Mouse (Mus musculus) heart, postnatal 14 days (tissue): ENCODE measurements around the gene Il6. TPM values are rescaled to one million over a fixed set of nuclear protein-coding genes. Genes with fewer than 3 reads are reported as not detected.
"Not testable (repeated sequence)": the region's sequence is repeated elsewhere in the genome, so short reads cannot be mapped to it uniquely, and the experiment has no call there.

Experiments used
- DNase-seq, 2 experiments: peaks; one replicate each; pipeline ENCODE4 v3.0.0; 2021 to 2022
- intact Hi-C: fragments of 180-260 bp; cut with DNase I; formaldehyde crosslinking; loops from one replicate; pipeline ENCODE4 v1.15.1; 2025
- long read RNA-seq, 2 experiments: library from polyadenylated mRNA; stranded (forward); transcript quantifications; one replicate each; pipeline ENCODE4 v2.0.0; 2021
- total RNA-seq, 2 experiments: library from RNA; stranded (reverse); gene quantifications; 2 replicates each; pipeline ENCODE4 v1.2.3; 2021

Gene Il6
- not detected for total RNA-seq
- long read RNA-seq, experiment 1, result 0 reads
- long read RNA-seq, experiment 2, result 0 reads

DNA sequence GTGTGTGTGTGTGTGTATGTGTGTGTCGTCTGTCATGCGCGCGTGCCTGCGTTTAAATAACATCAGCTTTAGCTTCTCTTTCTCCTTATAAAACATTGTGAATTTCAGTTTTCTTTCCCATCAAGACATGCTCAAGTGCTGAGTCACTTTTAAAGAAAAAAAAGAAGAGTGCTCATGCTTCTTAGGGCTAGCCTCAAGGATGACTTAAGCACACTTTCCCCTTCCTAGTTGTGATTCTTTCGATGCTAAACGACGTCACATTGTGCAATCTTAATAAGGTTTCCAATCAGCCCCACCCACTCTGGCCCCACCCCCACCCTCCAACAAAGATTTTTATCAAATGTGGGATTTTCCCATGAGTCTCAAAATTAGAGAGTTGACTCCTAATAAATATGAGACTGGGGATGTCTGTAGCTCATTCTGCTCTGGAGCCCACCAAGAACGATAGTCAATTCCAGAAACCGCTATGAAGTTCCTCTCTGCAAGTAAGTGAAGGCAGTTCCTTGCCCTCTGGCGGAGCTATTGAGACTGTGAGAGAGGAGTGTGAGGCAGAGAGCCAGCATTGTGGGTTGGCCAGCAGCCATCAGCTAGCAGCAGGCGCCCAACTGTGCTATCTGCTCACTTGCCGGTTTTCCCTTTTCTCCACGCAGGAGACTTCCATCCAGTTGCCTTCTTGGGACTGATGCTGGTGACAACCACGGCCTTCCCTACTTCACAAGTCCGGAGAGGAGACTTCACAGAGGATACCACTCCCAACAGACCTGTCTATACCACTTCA lies at the start of gene Il6:
Gene Il6 (plus strand): TSS at position 389 of the 778 bp plus-strand sequence.
- DNase-seq, result peak; percentile 92 to 95
- intact Hi-C loops, result loop anchor here (2.0 to 10.0 kb wide), 5 partner anchors 76 to 628 kb away; no protein-coding TSS in a partner anchor

DNA sequence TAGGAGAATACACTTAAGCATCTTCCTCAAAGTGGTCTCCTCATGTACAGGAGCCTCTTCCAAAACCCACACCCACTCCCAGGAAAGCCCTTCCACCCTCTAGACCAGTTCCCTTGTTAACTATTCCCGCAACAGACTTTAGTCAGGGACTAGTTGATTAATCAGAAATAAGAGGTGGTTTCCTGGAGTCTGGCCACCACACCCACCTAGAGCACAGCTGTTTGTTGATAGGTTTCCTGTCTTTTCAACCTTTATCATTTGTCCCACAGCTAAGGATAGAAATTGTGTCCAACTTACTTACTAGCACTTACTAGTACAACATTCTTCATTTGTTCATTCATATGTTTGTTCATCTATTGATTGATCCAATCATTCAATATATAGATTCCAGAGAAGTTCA lies 49.4 kb upstream of the Il6 start:
- intact Hi-C loops, result no loop called here

GRCm38 (mm10) chr5:29970212-29970611 lies 42.7 kb upstream of the Il6 start:
- intact Hi-C loops, result no loop called here
- no peak for DNase-seq

More for the DNA sequence above, 49.4 kb upstream of the Il6 start:
- DNase-seq, result no peak

DNA sequence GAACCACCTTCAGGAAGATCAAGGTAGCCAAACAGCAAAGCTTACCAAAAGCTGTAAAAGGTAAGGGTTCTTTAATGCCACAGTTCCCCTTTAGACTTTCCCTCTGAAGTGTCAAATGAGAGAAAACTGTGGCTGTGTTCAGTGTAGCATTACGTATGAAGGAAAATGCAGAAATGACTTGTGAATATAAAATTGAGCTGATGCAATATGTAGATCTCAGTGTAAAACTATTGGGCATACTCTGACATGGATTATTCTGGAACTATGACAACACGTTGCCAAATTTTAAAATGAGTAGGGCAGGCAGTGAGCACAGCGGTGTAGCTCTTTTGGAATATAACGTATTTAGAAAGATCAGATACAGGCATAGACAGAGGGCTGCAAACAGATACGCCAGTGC lies 40.1 kb upstream of the Il6 start:
- intact Hi-C loops, result no loop called here
- no peak for DNase-seq

DNA sequence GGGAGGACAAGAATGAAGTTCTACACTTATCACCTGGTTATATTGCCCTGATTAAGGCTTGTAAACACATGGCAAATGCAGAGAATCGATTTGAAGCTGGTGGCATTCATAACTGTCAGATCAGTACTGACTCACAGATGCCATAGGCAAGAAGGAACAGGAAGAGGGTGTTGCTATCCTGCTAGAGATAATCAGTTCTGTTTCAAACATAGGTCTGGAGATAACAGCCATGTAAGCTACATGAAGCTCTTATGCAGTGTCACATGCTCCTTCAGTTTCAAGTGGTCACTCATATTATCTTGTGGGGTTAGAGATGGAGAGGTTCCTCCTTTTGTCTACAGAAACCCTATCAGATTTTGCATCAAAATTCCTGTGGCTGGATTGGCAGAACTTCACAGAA lies 39.4 kb upstream of the Il6 start:
- DNase-seq, result no peak
- intact Hi-C loops, result no loop called here

- DNase-seq, result no peak
- intact Hi-C loops, result no loop called here
These were observed 38.8 kb upstream of the Il6 start for GRCm38 (mm10) chr5:29974115-29974514.

DNA sequence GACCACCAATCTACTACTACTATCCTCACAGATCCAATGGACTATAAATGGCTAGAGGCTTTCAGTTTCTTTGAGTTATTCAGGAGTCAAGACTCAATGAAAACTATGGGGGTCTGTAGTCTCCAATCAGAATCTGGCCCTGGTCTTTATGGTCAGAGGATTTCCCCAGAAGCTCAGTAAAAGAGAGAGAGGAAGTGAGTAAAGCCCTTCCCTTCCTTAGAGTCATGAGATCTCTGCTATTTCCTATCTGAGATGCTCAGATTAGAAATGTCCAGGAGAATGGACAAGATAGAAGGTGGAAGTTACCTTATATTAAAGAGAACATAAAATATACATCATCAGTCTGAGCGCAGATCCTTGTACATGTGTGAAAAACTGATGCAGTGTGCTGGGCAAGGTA lies 19.3 kb upstream of the Il6 start:
- no peak for DNase-seq
- intact Hi-C loops, result no loop called here

- intact Hi-C loops, result no loop called here
- no peak for DNase-seq
These were observed 18.6 kb upstream of the Il6 start for GRCm38 (mm10) chr5:29994344-29994743.

DNA sequence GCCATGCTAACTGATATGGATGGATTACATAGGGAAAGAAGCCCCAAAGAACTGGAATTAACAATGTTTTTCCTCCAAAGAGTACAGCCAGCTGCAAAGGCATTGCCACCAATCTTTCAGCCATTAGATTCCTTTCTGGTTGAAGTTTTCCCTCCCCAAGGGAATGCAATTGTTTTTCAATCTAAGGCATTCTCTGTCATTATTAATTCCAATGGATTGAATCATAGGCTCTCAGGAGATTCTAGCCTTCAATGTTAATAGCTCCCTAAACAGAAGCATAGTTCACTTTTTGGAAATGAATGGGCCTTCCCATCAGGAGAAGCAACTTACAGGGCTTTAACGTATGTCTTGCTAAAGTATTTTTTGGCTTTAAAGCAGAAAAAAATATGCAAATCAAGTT lies 15.6 kb upstream of the Il6 start:
- intact Hi-C loops, result no loop called here

DNA sequence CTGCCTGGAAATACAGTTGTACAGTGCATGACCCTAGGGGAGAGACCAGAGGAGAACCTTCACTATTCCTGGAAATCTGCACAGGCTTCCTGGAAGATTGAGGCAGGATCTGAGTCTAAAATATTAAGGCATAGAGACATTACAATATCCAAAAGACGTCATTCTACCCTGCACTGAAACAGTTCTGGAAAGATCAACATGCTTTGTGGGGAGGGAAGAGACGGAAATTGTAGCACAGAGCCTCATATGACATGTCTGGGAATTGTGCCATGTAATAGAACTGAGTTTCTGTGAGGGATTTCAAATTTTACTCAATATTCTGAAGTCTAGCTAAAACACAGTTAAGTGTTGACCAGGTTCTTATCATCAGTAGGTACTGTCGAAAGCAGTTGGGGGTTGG lies 12.0 kb upstream of the Il6 start:
- no peak for DNase-seq
- intact Hi-C loops, result no loop called here

More for the DNA sequence above, 15.6 kb upstream of the Il6 start:
- DNase-seq, result no peak

DNA sequence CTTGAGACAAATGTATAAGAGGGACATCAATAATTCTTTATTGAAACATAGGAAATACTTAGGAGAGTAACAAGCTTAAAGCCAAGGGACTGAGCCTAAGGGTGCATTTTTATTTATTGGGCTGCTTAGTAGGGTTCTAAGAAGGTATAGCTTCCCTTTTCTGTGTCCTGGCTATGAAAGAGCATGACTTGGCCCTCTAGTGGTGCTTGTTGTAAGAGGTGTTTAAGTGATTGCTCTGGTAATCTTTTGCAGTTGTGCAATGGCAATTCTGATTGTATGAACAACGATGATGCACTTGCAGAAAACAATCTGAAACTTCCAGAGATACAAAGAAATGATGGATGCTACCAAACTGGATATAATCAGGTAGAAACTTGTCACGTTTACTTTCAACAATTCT lies 1.7 kb downstream of the Il6 start:
- DNase-seq, result peak in 1 of 2 experiments; percentile 28
- intact Hi-C loops, result loop anchor here (5.0 to 10.0 kb wide), 4 partner anchors 77 to 630 kb away; no protein-coding TSS in a partner anchor

- DNase-seq, intact Hi-C loops: not testable (repeated sequence)
These were observed 22.9 kb downstream of the Il6 start for GRCm38 (mm10) chr5:30035862-30036261.

DNA sequence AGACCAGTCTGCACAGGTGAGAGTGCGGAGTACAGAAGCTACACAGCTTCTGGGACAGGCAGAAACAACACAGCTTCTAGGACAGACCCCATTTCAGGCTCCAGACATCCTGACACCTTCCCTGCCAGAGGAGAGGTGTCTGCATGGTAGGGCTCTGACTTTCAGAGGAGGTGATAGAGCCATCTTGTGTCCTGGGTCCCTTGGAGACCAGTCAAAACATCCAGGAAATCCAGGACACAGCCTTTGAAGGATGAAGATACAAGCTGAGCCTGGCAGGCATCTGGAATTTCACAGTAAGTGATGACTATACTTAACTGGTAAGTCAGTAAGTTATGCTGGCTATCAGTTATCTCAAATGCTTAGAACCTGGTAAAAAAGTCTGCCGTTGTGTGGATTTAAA lies 24.2 kb downstream of the Il6 start:
- DNase-seq, intact Hi-C loops: not testable (repeated sequence)

- intact Hi-C loops, DNase-seq: not testable (repeated sequence)
These were observed 26.4 kb downstream of the Il6 start for GRCm38 (mm10) chr5:30039324-30039723.

DNA sequence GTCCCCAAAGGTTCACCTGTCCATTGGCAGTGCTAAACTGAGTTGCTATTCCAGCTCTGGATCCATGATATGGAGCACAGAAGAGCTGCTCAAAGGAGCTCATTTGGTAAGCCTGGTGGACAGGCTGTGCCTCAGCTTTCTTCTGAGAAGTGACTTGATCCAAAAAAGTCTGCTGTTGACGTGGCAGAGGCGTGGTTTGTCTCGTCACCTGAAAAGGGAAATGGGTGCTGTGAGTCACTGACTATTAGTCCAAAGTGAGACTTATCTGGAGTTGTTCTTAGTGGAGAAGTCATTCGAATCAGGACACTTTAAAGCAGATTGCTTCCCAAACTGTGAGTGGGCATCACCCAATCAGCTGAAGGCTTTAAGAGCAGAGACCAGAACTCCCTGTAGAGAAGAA lies 26.9 kb downstream of the Il6 start:
- intact Hi-C loops, DNase-seq: not testable (repeated sequence)

DNA sequence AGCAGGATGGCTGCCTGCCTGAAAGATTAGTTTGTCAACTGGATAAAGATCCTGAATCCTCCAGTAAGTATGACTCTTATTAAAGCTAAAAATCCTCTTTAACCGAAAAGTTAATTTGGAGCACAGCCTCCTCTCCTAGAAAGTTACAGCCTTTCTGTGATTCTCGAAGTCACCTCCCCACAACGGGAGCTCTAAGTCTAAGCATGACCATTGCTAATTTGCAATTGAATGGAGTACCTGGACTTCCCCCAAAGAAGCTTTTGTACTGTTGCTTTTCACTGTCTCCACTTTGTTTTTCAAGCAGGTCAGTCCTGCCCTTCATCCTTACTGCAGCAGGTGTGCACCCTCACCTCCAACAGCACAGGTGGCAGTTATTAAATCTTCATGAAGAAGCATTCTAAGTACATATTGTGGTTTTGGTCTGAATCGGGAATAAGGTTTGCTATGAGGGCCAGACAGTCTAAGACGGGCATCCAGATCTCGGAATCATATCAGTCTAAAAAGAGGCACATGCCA lies 45.4 kb downstream of the Il6 start:
- intact Hi-C loops, result no loop called here

GRCm38 (mm10) chr5:30059607-30060006 lies 46.7 kb downstream of the Il6 start:
- DNase-seq, intact Hi-C loops: not testable (repeated sequence)

More for the DNA sequence above, 45.4 kb downstream of the Il6 start:
- DNase-seq, result no peak

- intact Hi-C loops, result no loop called here
- no peak for DNase-seq
These were observed 54.8 kb downstream of the Il6 start for GRCm38 (mm10) chr5:30067726-30068125.
